Mouse (Mus musculus): ENCODE data around the gene Lrrc18. TPM values are rescaled to one million over a fixed set of nuclear protein-coding genes. Genes with fewer than 3 reads are reported as not detected.

Lrrc18 gene
- polyA plus RNA-seq, 1 experiment = 0.57 TPM

- Histone ChIP-seq H3K4me1 (replicated peaks; ENCODE audit: control insufficient read depth, insufficient read depth, low read length) (no peaks in the 10 kb centered on the region), H3K27ac (ENCODE audit: control insufficient read depth, insufficient read depth, low read length) (no peak overlapping the region), H3K36me3 (ENCODE audit: control insufficient read depth, insufficient read depth, low read length) (no peaks in the 10 kb centered on the region), H3K4me3 (ENCODE audit: control insufficient read depth, insufficient read depth, low read length) (no peak overlapping the region), H3K27me3 (ENCODE audit: control insufficient read depth, insufficient read depth, low read length) (no peaks in the 10 kb centered on the region)
- no peak for DNase-seq
- 95% methylated on average over 6 of the region's 6 CpGs for WGBS
- no peak for TF ChIP-seq POLR2A (IDR thresholded peaks at IDR 0.05; ENCODE audit: control insufficient read depth, extremely low read depth, insufficient read depth, low read length, poor library complexity)
- TF ChIP-seq CTCF (IDR thresholded peaks at IDR 0.05; ENCODE audit: borderline replicate concordance, control insufficient read depth, extremely low read depth, insufficient read depth, low read length, poor library complexity) = no peak
Observed at GRCm38 (mm10) chr14:33033424-33033823, 42.2 kb downstream of the Lrrc18 start.

GRCm38 (mm10) chr14:33035386-33035785 is 44.2 kb downstream of the Lrrc18 start:
- Histone ChIP-seq H3K27ac (ENCODE audit: control insufficient read depth, insufficient read depth, low read length) (no peak overlapping the region), H3K4me1 (replicated peaks; ENCODE audit: control insufficient read depth, insufficient read depth, low read length) (no peaks in the 10 kb centered on the region), H3K36me3 (ENCODE audit: control insufficient read depth, insufficient read depth, low read length) (no peaks in the 10 kb centered on the region), H3K4me3 (ENCODE audit: control insufficient read depth, insufficient read depth, low read length) (no peak overlapping the region), H3K27me3 (ENCODE audit: control insufficient read depth, insufficient read depth, low read length) (no peaks in the 10 kb centered on the region; the same call in 1 of the 2 replicates)
- TF ChIP-seq CTCF (IDR thresholded peaks at IDR 0.05; ENCODE audit: borderline replicate concordance, control insufficient read depth, extremely low read depth, insufficient read depth, low read length, poor library complexity) (no peak), POLR2A (IDR thresholded peaks at IDR 0.05; ENCODE audit: control insufficient read depth, extremely low read depth, insufficient read depth, low read length, poor library complexity) (no peak)
- whole genome bisulfite sequencing = 95% methylated on average over 5 of the region's 5 CpGs
- DNase-seq = no peak

- no peak for TF ChIP-seq POLR2A (IDR thresholded peaks at IDR 0.05; ENCODE audit: control insufficient read depth, extremely low read depth, insufficient read depth, low read length, poor library complexity)
- Histone ChIP-seq H3K4me3 (ENCODE audit: control insufficient read depth, insufficient read depth, low read length) (no peak overlapping the region), H3K27ac (ENCODE audit: control insufficient read depth, insufficient read depth, low read length) (no peak overlapping the region), H3K36me3 (ENCODE audit: control insufficient read depth, insufficient read depth, low read length) (no peaks in the 10 kb centered on the region), H3K4me1 (replicated peaks; ENCODE audit: control insufficient read depth, insufficient read depth, low read length) (no peaks in the 10 kb centered on the region), H3K27me3 (ENCODE audit: control insufficient read depth, insufficient read depth, low read length) (no peaks in the 10 kb centered on the region; the same call in 1 of the 2 replicates)
- whole genome bisulfite sequencing = 94% methylated on average over 3 of the region's 3 CpGs
- no peak for DNase-seq
Observed at GRCm38 (mm10) chr14:33036811-33037210, 45.6 kb downstream of the Lrrc18 start.

GRCm38 (mm10) chr14:33045217-33045616 is 54.0 kb downstream of the Lrrc18 start:
- TF ChIP-seq CTCF (IDR thresholded peaks at IDR 0.05; ENCODE audit: borderline replicate concordance, control insufficient read depth, extremely low read depth, insufficient read depth, low read length, poor library complexity) (no peak), POLR2A (IDR thresholded peaks at IDR 0.05; ENCODE audit: control insufficient read depth, extremely low read depth, insufficient read depth, low read length, poor library complexity) (no peak)
- H3K4me3 ChIP-seq (ENCODE audit: control insufficient read depth, insufficient read depth, low read length) = no peak overlapping the region
- no peak overlapping the region for H3K27ac ChIP-seq (ENCODE audit: control insufficient read depth, insufficient read depth, low read length)
- H3K4me1 ChIP-seq (replicated peaks; ENCODE audit: control insufficient read depth, insufficient read depth, low read length) = no peaks in the 10 kb centered on the region
- no peaks in the 10 kb centered on the region for H3K27me3 ChIP-seq (ENCODE audit: control insufficient read depth, insufficient read depth, low read length)
- WGBS = 91% methylated on average over 3 of the region's 3 CpGs
- H3K36me3 ChIP-seq (ENCODE audit: control insufficient read depth, insufficient read depth, low read length) = no peaks in the 10 kb centered on the region
- DNase-seq = no peak

- 97% methylated on average over 8 of the region's 8 CpGs for WGBS
- TF ChIP-seq POLR2A (IDR thresholded peaks at IDR 0.05; ENCODE audit: control insufficient read depth, extremely low read depth, insufficient read depth, low read length, poor library complexity) (no peak), CTCF (IDR thresholded peaks at IDR 0.05; ENCODE audit: borderline replicate concordance, control insufficient read depth, extremely low read depth, insufficient read depth, low read length, poor library complexity) (no peak)
- no peak for DNase-seq
- H3K36me3 ChIP-seq (ENCODE audit: control insufficient read depth, insufficient read depth, low read length) = no peaks in the 10 kb centered on the region
- H3K27me3 ChIP-seq (ENCODE audit: control insufficient read depth, insufficient read depth, low read length) = no peaks in the 10 kb centered on the region
- no peaks in the 10 kb centered on the region for H3K4me1 ChIP-seq (replicated peaks; ENCODE audit: control insufficient read depth, insufficient read depth, low read length)
- H3K4me3 ChIP-seq (ENCODE audit: control insufficient read depth, insufficient read depth, low read length) = no peak overlapping the region
- H3K27ac ChIP-seq (ENCODE audit: control insufficient read depth, insufficient read depth, low read length) = no peak overlapping the region
Observed at GRCm38 (mm10) chr14:33053441-33053840, 62.3 kb downstream of the Lrrc18 start.

- H3K36me3 ChIP-seq (ENCODE audit: control insufficient read depth, insufficient read depth, low read length) = no peaks in the 10 kb centered on the region
- no peaks in the 10 kb centered on the region for H3K27me3 ChIP-seq (ENCODE audit: control insufficient read depth, insufficient read depth, low read length)
- no peaks in the 10 kb centered on the region for H3K4me1 ChIP-seq (replicated peaks; ENCODE audit: control insufficient read depth, insufficient read depth, low read length)
- TF ChIP-seq CTCF (IDR thresholded peaks at IDR 0.05; ENCODE audit: borderline replicate concordance, control insufficient read depth, extremely low read depth, insufficient read depth, low read length, poor library complexity) (no peak), POLR2A (IDR thresholded peaks at IDR 0.05; ENCODE audit: control insufficient read depth, extremely low read depth, insufficient read depth, low read length, poor library complexity) (no peak)
- no peak overlapping the region for H3K4me3 ChIP-seq (ENCODE audit: control insufficient read depth, insufficient read depth, low read length)
- 95% methylated on average over 7 of the region's 7 CpGs for WGBS
- no peak overlapping the region for H3K27ac ChIP-seq (ENCODE audit: control insufficient read depth, insufficient read depth, low read length)
- DNase-seq = no peak
Observed at GRCm38 (mm10) chr14:33058881-33059660, 67.9 kb downstream of the Lrrc18 start.
